Mouse (Mus musculus): ENCODE measurements around the gene Cdh3. TPM values are rescaled to one million over a fixed set of nuclear protein-coding genes. Genes with fewer than 3 reads are reported as not detected.

Cdh3 gene
- polyA plus RNA-seq, 1 experiment from 2014 or later = 2.6 TPM

GRCm38 (mm10) chr8:106545149-106545548 is 34.5 kb downstream of the Cdh3 start:
- ATAC-seq (no peak), DNase-seq (ENCODE audit: low spot score) (no peak)
- TF ChIP-seq EP300 (IDR thresholded peaks at IDR 0.05) (no peak), CTCF (IDR thresholded peaks at IDR 0.05) (peak; percentile 54)
- H3K4me3 ChIP-seq (ENCODE audit: low read depth, low read length) = no peak overlapping the region
- no peaks in the 10 kb centered on the region for H3K27me3 ChIP-seq (replicated peaks; ENCODE audit: insufficient read depth, low read length)
- 88% methylated on average over 2 of the region's 2 CpGs for WGBS
- H3K9ac ChIP-seq (replicated peaks; ENCODE audit: low read depth) = no peak overlapping the region
- no peak overlapping the region for H3K27ac ChIP-seq (ENCODE audit: low read length)
- H3K4me1 ChIP-seq (ENCODE audit: insufficient read depth, low read depth, low read length) = no peaks in the 10 kb centered on the region
- H3K9me3 ChIP-seq (ENCODE audit: low read length) = no peaks in the 10 kb centered on the region
- H3K36me3 ChIP-seq (ENCODE audit: insufficient read depth, low read length) = no peaks in the 10 kb centered on the region
- no peak overlapping the region for H3K4me2 ChIP-seq (replicated peaks; ENCODE audit: low read depth, low read length)

- TF ChIP-seq EP300 (IDR thresholded peaks at IDR 0.05) (no peak), CTCF (IDR thresholded peaks at IDR 0.05) (no peak)
- Histone ChIP-seq H3K4me1 (ENCODE audit: insufficient read depth, low read depth, low read length) (no peaks in the 10 kb centered on the region), H3K9ac (replicated peaks; ENCODE audit: low read depth) (no peak overlapping the region), H3K36me3 (ENCODE audit: insufficient read depth, low read length) (no peaks in the 10 kb centered on the region), H3K4me3 (ENCODE audit: low read depth, low read length) (no peak overlapping the region), H3K9me3 (ENCODE audit: low read length) (no peaks in the 10 kb centered on the region), H3K27me3 (replicated peaks; ENCODE audit: insufficient read depth, low read length) (no peaks in the 10 kb centered on the region), H3K4me2 (replicated peaks; ENCODE audit: low read depth, low read length) (no peak overlapping the region), H3K27ac (ENCODE audit: low read length) (no peak overlapping the region)
- WGBS = 86% methylated on average over 7 of the region's 7 CpGs
- ATAC-seq (no peak), DNase-seq (ENCODE audit: low spot score) (no peak)
Measured at GRCm38 (mm10) chr8:106546746-106547145, 36.1 kb downstream of the Cdh3 start.

- Histone ChIP-seq H3K4me2 (replicated peaks; ENCODE audit: low read depth, low read length) (no peak overlapping the region), H3K4me3 (ENCODE audit: low read depth, low read length) (no peak overlapping the region), H3K27ac (ENCODE audit: low read length) (no peak overlapping the region), H3K36me3 (ENCODE audit: insufficient read depth, low read length) (no peaks in the 10 kb centered on the region), H3K9ac (replicated peaks; ENCODE audit: low read depth) (no peak overlapping the region), H3K9me3 (ENCODE audit: low read length) (no peaks in the 10 kb centered on the region), H3K4me1 (ENCODE audit: insufficient read depth, low read depth, low read length) (no peaks in the 10 kb centered on the region), H3K27me3 (replicated peaks; ENCODE audit: insufficient read depth, low read length) (no peaks in the 10 kb centered on the region)
- DNase-seq (ENCODE audit: low spot score) (no peak), ATAC-seq (no peak)
- 80% methylated on average over 10 of the region's 10 CpGs for WGBS
- TF ChIP-seq EP300 (IDR thresholded peaks at IDR 0.05) (no peak), CTCF (IDR thresholded peaks at IDR 0.05) (no peak)
Measured at GRCm38 (mm10) chr8:106548366-106548936, 37.8 kb downstream of the Cdh3 start.

- ATAC-seq = no peak
- Histone ChIP-seq H3K27me3 (replicated peaks; ENCODE audit: insufficient read depth, low read length) (no peaks in the 10 kb centered on the region), H3K36me3 (ENCODE audit: insufficient read depth, low read length) (no peaks in the 10 kb centered on the region), H3K4me1 (ENCODE audit: insufficient read depth, low read depth, low read length) (no peaks in the 10 kb centered on the region), H3K9me3 (ENCODE audit: low read length) (no peaks in the 10 kb centered on the region), H3K4me3 (ENCODE audit: low read depth, low read length) (no peak overlapping the region), H3K9ac (replicated peaks; ENCODE audit: low read depth) (no peak overlapping the region), H3K27ac (ENCODE audit: low read length) (no peak overlapping the region), H3K4me2 (replicated peaks; ENCODE audit: low read depth, low read length) (no peak overlapping the region)
- TF ChIP-seq EP300 (IDR thresholded peaks at IDR 0.05) (no peak), CTCF (IDR thresholded peaks at IDR 0.05) (no peak)
- no peak for DNase-seq (ENCODE audit: low spot score)
- WGBS = 97% methylated on average over 1 of the region's 1 CpGs
Measured at GRCm38 (mm10) chr8:106550906-106551305, 40.2 kb downstream of the Cdh3 start.

- TF ChIP-seq CTCF (IDR thresholded peaks at IDR 0.05) = 0 out of 2 replicates have a peak, but pooled peaks have one; percentile 8
- TF ChIP-seq EP300 (IDR thresholded peaks at IDR 0.05) = no peak
- ATAC-seq = no peak
Measured at GRCm38 (mm10) chr8:106554011-106554410, 43.3 kb downstream of the Cdh3 start.

GRCm38 (mm10) chr8:106556068-106556645 is 45.5 kb downstream of the Cdh3 start:
- DNase-seq (ENCODE audit: low spot score) (no peak), ATAC-seq (no peak)
- H3K27ac ChIP-seq (ENCODE audit: low read length) = no peak overlapping the region
- no peaks in the 10 kb centered on the region for H3K27me3 ChIP-seq (replicated peaks; ENCODE audit: insufficient read depth, low read length)
- no peaks in the 10 kb centered on the region for H3K36me3 ChIP-seq (ENCODE audit: insufficient read depth, low read length)
- 52% methylated on average over 4 of the region's 7 CpGs for WGBS
- H3K4me2 ChIP-seq (replicated peaks; ENCODE audit: low read depth, low read length) = no peak overlapping the region
- no peak overlapping the region for H3K4me3 ChIP-seq (ENCODE audit: low read depth, low read length)
- H3K4me1 ChIP-seq (ENCODE audit: insufficient read depth, low read depth, low read length) = 0 out of 2 replicates have a peak, but pooled peaks cover 1% of the 10 kb centered on the region
- TF ChIP-seq EP300 (IDR thresholded peaks at IDR 0.05) = no peak
- TF ChIP-seq CTCF (IDR thresholded peaks at IDR 0.05) = no peak
- no peak overlapping the region for H3K9ac ChIP-seq (replicated peaks; ENCODE audit: low read depth)
- H3K9me3 ChIP-seq (ENCODE audit: low read length) = no peaks in the 10 kb centered on the region

More at GRCm38 (mm10) chr8:106554011-106554410, 43.3 kb downstream of the Cdh3 start:
- H3K27ac ChIP-seq (ENCODE audit: low read length) = no peak overlapping the region
- H3K4me2 ChIP-seq (replicated peaks; ENCODE audit: low read depth, low read length) = no peak overlapping the region
- H3K9me3 ChIP-seq (ENCODE audit: low read length) = no peaks in the 10 kb centered on the region
- H3K36me3 ChIP-seq (ENCODE audit: insufficient read depth, low read length) = no peaks in the 10 kb centered on the region
- no peaks in the 10 kb centered on the region for H3K27me3 ChIP-seq (replicated peaks; ENCODE audit: insufficient read depth, low read length)
- 94% methylated on average over 5 of the region's 5 CpGs for WGBS
- no peak overlapping the region for H3K9ac ChIP-seq (replicated peaks; ENCODE audit: low read depth)
- no peaks in the 10 kb centered on the region for H3K4me1 ChIP-seq (ENCODE audit: insufficient read depth, low read depth, low read length)
- no peak for DNase-seq (ENCODE audit: low spot score)
- H3K4me3 ChIP-seq (ENCODE audit: low read depth, low read length) = no peak overlapping the region
